Mouse (Mus musculus) liver, embryonic 15.5 days (tissue): ENCODE results near the gene Syt12. TPM values are rescaled to one million over a fixed set of nuclear protein-coding genes. Genes with fewer than 3 reads are reported as not detected.
A peak's percentile ranks its signal among the peaks of the same experiment; 100 is the strongest.

ENCODE experiments used
- ATAC-seq: fragments of 200-750 bp; cut with Nextera tagmentation; 2 replicates; pipeline ENCODE4 v1.8.0; 2017; ENCODE audit warnings: moderate number of reproducible peaks, mild to moderate bottlenecking, moderate library complexity; ENCODE audit not compliant: insufficient read depth
- H3K27ac ChIP-seq: fragments of 300-500 bp; sonication (generic); replicated peaks from 2 replicates; pipeline ENCODE4 v1.5.1; 2015; ENCODE audit warnings: mild to moderate bottlenecking, inconsistent platforms
- H3K27me3 ChIP-seq: fragments of 300-500 bp; sonication (generic); 2 replicates; pipeline ENCODE4 v1.6.1; 2015; ENCODE audit warnings: mild to moderate bottlenecking, inconsistent platforms
- H3K36me3 ChIP-seq: fragments of 300-500 bp; sonication (generic); replicated peaks from 2 replicates; pipeline ENCODE4 v1.6.1; 2015; ENCODE audit warnings: moderate library complexity, mild to moderate bottlenecking, inconsistent platforms
- H3K4me1 ChIP-seq: fragments of 300-500 bp; sonication (generic); replicated peaks from 2 replicates; pipeline ENCODE4 v1.6.1; 2015; ENCODE audit warnings: inconsistent platforms
- H3K4me2 ChIP-seq: fragments of 300-500 bp; sonication (generic); 2 replicates; pipeline ENCODE4 v1.6.1; 2015; ENCODE audit warnings: moderate library complexity, mild to moderate bottlenecking, inconsistent platforms
- H3K4me3 ChIP-seq: fragments of 300-500 bp; sonication (generic); replicated peaks from 2 replicates; pipeline ENCODE4 v1.5.1; 2015; ENCODE audit warnings: mild to moderate bottlenecking, inconsistent platforms
- H3K9ac ChIP-seq: fragments of 300-500 bp; sonication (generic); 2 replicates; pipeline ENCODE4 v1.6.1; 2015; ENCODE audit warnings: moderate library complexity, mild to moderate bottlenecking, inconsistent platforms
- H3K9me3 ChIP-seq: fragments of 300-500 bp; sonication (generic); replicated peaks from 2 replicates; pipeline ENCODE4 v1.6.1; 2016; ENCODE audit warnings: inconsistent platforms
- WGBS: fragments of 180-500 bp; shearing (Covaris S2); methylation state at CpG from one replicate; pipeline ENCODE4 v1.1.7; 2015; ENCODE audit warnings: mixed read lengths; ENCODE audit not compliant: insufficient replicate concordance; 5-methylcytosine and 5-hydroxymethylcytosine counted together
- polyA plus RNA-seq: library from polyadenylated mRNA; unstranded; fragments of >200 nt; fragmentation: Nextera tagmentation; extraction: Ambion mirVana; gene quantifications from 2 replicates; pipeline ENCODE4 v1.2.1, GENCODE M21; 2015

The Syt12 gene
- polyA plus RNA-seq, 1 experiment from 2014 or later, result 0.12 TPM

- Histone ChIP-seq H3K36me3 (no peaks in the 10 kb centered on the region), H3K9ac (no peak overlapping the region), H3K9me3 (no peaks in the 10 kb centered on the region), H3K4me1 (0 out of 2 replicates have a peak, but pooled peaks cover 4% of the 10 kb centered on the region), H3K27me3 (peaks cover 6% of the 10 kb centered on the region), H3K4me3 (no peak overlapping the region), H3K27ac (no peak overlapping the region), H3K4me2 (no peak overlapping the region)
- WGBS, result 48% methylated on average over 5 of the region's 5 CpGs
- no peak for ATAC-seq
These were observed 7.8 kb upstream of the Syt12 start for GRCm38 (mm10) chr19:4485006-4485405.

GRCm38 (mm10) chr19:4482111-4482859, 5.0 kb upstream of the Syt12 start:
- 76% methylated on average over 3 of the region's 3 CpGs for WGBS
- ATAC-seq, result no peak
- H3K9ac ChIP-seq, result no peak overlapping the region
- no peak overlapping the region for H3K4me3 ChIP-seq
- H3K9me3 ChIP-seq, result no peaks in the 10 kb centered on the region
- H3K27me3 ChIP-seq, result peaks cover 31% of the 10 kb centered on the region
- H3K36me3 ChIP-seq, result no peaks in the 10 kb centered on the region
- H3K4me1 ChIP-seq, result peaks cover 6% of the 10 kb centered on the region
- no peak overlapping the region for H3K4me2 ChIP-seq
- no peak overlapping the region for H3K27ac ChIP-seq

- ATAC-seq, result no peak
- no peaks in the 10 kb centered on the region for H3K36me3 ChIP-seq
- H3K27me3 ChIP-seq, result peaks cover 40% of the 10 kb centered on the region
- H3K4me1 ChIP-seq, result peaks cover 15% of the 10 kb centered on the region
- no peak overlapping the region for H3K4me3 ChIP-seq
- no peak overlapping the region for H3K27ac ChIP-seq
- H3K4me2 ChIP-seq, result no peak overlapping the region
- no peak overlapping the region for H3K9ac ChIP-seq
- H3K9me3 ChIP-seq, result no peaks in the 10 kb centered on the region
- 19% methylated on average over 4 of the region's 4 CpGs for WGBS
These were observed 4.1 kb upstream of the Syt12 start for GRCm38 (mm10) chr19:4481326-4481725.

GRCm38 (mm10) chr19:4480041-4480440, 2.8 kb upstream of the Syt12 start:
- H3K27ac ChIP-seq, result no peak overlapping the region
- H3K4me2 ChIP-seq, result no peak overlapping the region
- no peak for ATAC-seq
- peaks cover 53% of the 10 kb centered on the region for H3K27me3 ChIP-seq
- H3K4me1 ChIP-seq, result peaks cover 15% of the 10 kb centered on the region
- no peak overlapping the region for H3K4me3 ChIP-seq
- no peaks in the 10 kb centered on the region for H3K9me3 ChIP-seq
- no peaks in the 10 kb centered on the region for H3K36me3 ChIP-seq
- 64% methylated on average over 2 of the region's 2 CpGs for WGBS
- no peak overlapping the region for H3K9ac ChIP-seq

- peaks cover 15% of the 10 kb centered on the region for H3K4me1 ChIP-seq
- WGBS, result 6% methylated on average over 1 of the region's 1 CpGs
- no peak overlapping the region for H3K9ac ChIP-seq
- H3K27me3 ChIP-seq, result peaks cover 72% of the 10 kb centered on the region
- peak overlapping the region; percentile 10; the same call in 1 of the 2 replicates for H3K4me2 ChIP-seq
- H3K9me3 ChIP-seq, result no peaks in the 10 kb centered on the region
- no peaks in the 10 kb centered on the region for H3K36me3 ChIP-seq
- H3K4me3 ChIP-seq, result no peak overlapping the region
- no peak for ATAC-seq
- no peak overlapping the region for H3K27ac ChIP-seq
These were observed 906 bp upstream of the Syt12 start for GRCm38 (mm10) chr19:4478190-4478516.

GRCm38 (mm10) chr19:4476601-4477257, 518 bp downstream of the Syt12 start:
- Histone ChIP-seq H3K4me2 (peak overlapping the region; percentile 70), H3K9ac (peak overlapping the region; percentile 12; the same call in 1 of the 2 replicates)
- ATAC-seq, result no peak; the same call in 1 of the 2 replicates

GRCm38 (mm10) chr19:4475224-4475925, 1.9 kb downstream of the Syt12 start:
- H3K4me2 ChIP-seq, result no peak overlapping the region
- no peak overlapping the region for H3K9ac ChIP-seq
- H3K27me3 ChIP-seq, result peaks cover 85% of the 10 kb centered on the region
- ATAC-seq, result no peak
- no peaks in the 10 kb centered on the region for H3K36me3 ChIP-seq
- H3K4me3 ChIP-seq, result no peak overlapping the region
- no peak overlapping the region for H3K27ac ChIP-seq
- H3K4me1 ChIP-seq, result peaks cover 15% of the 10 kb centered on the region
- no peaks in the 10 kb centered on the region for H3K9me3 ChIP-seq
- 52% methylated on average over 11 of the region's 11 CpGs for WGBS

More at GRCm38 (mm10) chr19:4476601-4477257, 518 bp downstream of the Syt12 start:
- peak overlapping the region; percentile 45 for H3K4me3 ChIP-seq
- peaks cover 15% of the 10 kb centered on the region for H3K4me1 ChIP-seq
- 1% methylated on average over 69 of the region's 70 CpGs for WGBS
- H3K9me3 ChIP-seq, result no peaks in the 10 kb centered on the region
- H3K27me3 ChIP-seq, result peaks cover 81% of the 10 kb centered on the region
- H3K36me3 ChIP-seq, result no peaks in the 10 kb centered on the region
- H3K27ac ChIP-seq, result no peak overlapping the region

GRCm38 (mm10) chr19:4474739-4475138, 2.5 kb downstream of the Syt12 start:
- WGBS, result 44% methylated on average over 3 of the region's 3 CpGs
- peaks cover 86% of the 10 kb centered on the region for H3K27me3 ChIP-seq

GRCm38 (mm10) chr19:4473549-4473948, 3.7 kb downstream of the Syt12 start:
- Histone ChIP-seq H3K9me3 (no peaks in the 10 kb centered on the region), H3K4me1 (peaks cover 15% of the 10 kb centered on the region), H3K4me3 (no peak overlapping the region), H3K4me2 (no peak overlapping the region), H3K36me3 (no peaks in the 10 kb centered on the region), H3K9ac (no peak overlapping the region), H3K27ac (no peak overlapping the region), H3K27me3 (peaks cover 76% of the 10 kb centered on the region)
- 71% methylated on average over 5 of the region's 5 CpGs for whole genome bisulfite sequencing
- no peak for ATAC-seq

More at GRCm38 (mm10) chr19:4474739-4475138, 2.5 kb downstream of the Syt12 start:
- Histone ChIP-seq H3K36me3 (no peaks in the 10 kb centered on the region), H3K27ac (no peak overlapping the region), H3K4me2 (no peak overlapping the region), H3K4me3 (no peak overlapping the region), H3K4me1 (peaks cover 15% of the 10 kb centered on the region), H3K9ac (no peak overlapping the region), H3K9me3 (no peaks in the 10 kb centered on the region)
- no peak for ATAC-seq

GRCm38 (mm10) chr19:4468363-4468762, 8.9 kb downstream of the Syt12 start:
- H3K4me2 ChIP-seq, result no peak overlapping the region
- H3K4me1 ChIP-seq, result peaks cover 8% of the 10 kb centered on the region; the same call in 1 of the 2 replicates
- no peaks in the 10 kb centered on the region for H3K9me3 ChIP-seq
- H3K27ac ChIP-seq, result no peak overlapping the region
- H3K4me3 ChIP-seq, result no peak overlapping the region
- WGBS, result 14% methylated on average over 5 of the region's 5 CpGs
- no peak overlapping the region for H3K9ac ChIP-seq
- H3K36me3 ChIP-seq, result no peaks in the 10 kb centered on the region
- peaks cover 26% of the 10 kb centered on the region for H3K27me3 ChIP-seq
- no peak for ATAC-seq

GRCm38 (mm10) chr19:4464666-4465065, 12.6 kb downstream of the Syt12 start:
- Histone ChIP-seq H3K4me3 (no peak overlapping the region), H3K4me1 (peaks cover 11% of the 10 kb centered on the region), H3K27ac (no peak overlapping the region), H3K36me3 (no peaks in the 10 kb centered on the region), H3K27me3 (peaks cover 1% of the 10 kb centered on the region; the same call in 1 of the 2 replicates), H3K4me2 (no peak overlapping the region), H3K9me3 (no peaks in the 10 kb centered on the region), H3K9ac (no peak overlapping the region)
- ATAC-seq, result no peak
- 46% methylated on average over 4 of the region's 4 CpGs for WGBS
